Mouse (Mus musculus) G1E-ER4 (cell line): ENCODE results near the gene Olfr105-ps. TPM values are rescaled to one million over a fixed set of nuclear protein-coding genes. Genes with fewer than 3 reads are reported as not detected.

Experiments used
- GATA1 ChIP-seq: IDR thresholded peaks from one replicate; pipeline ENCODE4 v1.8.0; 2012; ENCODE audit warnings: low read length, inconsistent platforms
- polyA plus RNA-seq: library from polyadenylated mRNA; stranded (reverse); fragments of >175 nt; gene quantifications from 2 replicates; pipeline ENCODE4 v1.2.3, GENCODE M21; 2012

Gene Olfr105-ps
- polyA plus RNA-seq, result not detected in 2 replicates

DNA sequence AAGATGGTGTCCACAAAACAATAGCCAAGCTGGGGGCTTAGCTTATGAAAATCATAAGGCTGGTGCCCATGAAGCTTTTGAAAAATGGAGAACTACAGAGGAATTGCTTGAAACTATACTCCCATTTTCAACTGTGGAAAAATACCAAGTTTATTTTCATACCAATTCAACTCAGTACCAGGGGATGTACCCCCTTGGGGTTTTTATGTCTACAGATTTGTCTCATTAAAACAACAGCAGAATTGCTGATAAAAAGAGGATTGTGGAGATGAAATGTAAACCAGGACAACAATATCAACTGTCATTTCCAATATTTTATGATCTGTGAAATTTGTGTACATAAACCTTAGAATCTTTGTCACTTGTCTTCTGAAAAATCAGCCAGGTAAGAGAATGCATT is at the start of gene Olfr105-ps:
Olfr105-ps (plus strand) TSS at position 301 of the 400 bp plus-strand sequence.
- TF ChIP-seq GATA1, result no peak

DNA sequence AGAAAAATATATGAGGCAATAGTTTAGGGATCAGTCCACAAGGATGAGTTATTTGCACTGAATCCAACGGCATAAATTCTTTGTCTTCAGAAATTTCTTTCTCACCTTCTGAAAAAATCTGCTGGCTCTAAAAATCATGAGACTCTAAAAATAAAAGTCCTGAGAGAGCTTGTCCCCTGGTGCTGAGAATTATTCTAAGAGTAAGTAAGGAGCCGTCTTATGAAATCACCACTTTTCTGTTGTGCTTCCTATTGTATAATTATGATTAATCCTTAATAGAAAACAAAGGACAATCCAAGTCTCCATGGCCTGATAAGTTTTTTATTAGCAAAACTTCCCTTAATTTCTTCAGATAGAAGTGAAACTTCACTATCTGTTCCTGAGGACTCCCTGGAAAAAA is 39.2 kb upstream of the Olfr105-ps start, which contains the start of gene Olfr103:
Olfr103 (minus strand) TSS at position 101 of the 400 bp plus-strand sequence.
- TF ChIP-seq GATA1, result no peak

DNA sequence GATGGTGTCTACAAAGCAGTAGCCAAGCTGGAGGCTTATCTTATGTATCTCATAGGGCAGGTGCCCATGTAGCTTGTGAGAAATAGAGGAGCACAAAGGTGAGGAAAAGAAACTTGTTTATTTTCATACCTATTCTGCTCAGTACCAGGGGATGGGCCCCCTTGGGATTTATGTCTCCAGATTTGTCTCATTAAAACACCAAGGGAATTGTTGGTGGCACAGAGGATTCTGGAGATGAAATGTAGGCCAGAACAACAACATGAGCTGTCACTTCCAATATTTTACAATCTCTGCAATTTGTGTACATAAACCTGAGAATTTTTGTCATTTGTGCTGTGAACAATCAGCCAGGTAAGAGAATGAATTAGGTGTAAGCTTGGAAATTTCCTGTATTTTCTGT is 19.6 kb upstream of the Olfr105-ps start, which contains the start of gene Olfr104-ps:
Olfr104-ps (plus strand) TSS at position 301 of the 400 bp plus-strand sequence.
- no peak for TF ChIP-seq GATA1

DNA sequence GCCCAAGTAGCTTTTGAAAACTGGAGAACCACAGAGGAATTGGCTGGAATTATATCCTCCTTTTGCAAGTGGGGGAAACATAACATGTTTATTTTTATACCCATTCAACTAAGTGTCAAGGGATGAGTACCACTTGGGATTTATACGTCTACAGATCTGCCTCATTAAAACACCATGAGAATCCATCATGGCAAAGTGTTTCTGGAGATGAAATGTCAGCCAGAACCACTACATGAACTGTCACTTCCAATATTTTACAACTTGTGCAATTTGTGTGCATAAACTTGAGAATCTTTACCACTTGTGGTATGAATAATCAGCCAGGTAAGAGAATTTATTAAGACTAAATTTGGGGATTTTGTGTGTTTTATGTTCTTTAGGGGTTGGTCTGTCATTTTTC is 11.3 kb downstream of the Olfr105-ps start, which contains the start of gene Olfr106-ps:
Olfr106-ps (plus strand) TSS at position 301 of the 400 bp plus-strand sequence.
- TF ChIP-seq GATA1, result no peak

DNA sequence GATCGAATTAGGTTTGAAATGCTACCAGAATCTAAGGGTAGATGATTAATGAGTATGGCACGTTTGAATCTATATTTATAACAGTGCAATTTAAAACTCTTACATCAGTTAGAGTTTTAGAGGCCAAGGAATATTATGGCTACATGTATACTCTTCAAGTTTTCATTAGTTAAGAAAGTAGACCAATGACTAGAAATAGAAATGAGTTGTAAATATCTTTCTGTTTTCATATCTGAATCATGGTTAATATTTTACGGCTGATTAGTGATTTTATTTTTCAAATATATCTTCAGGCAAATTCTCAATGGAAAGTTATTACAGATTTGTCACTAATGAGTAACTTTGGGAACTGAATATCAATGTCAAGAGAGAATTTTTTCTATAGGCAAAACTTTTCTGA is 20.1 kb downstream of the Olfr105-ps start, which contains the start of gene Olfr107:
Olfr107 (plus strand) TSS at position 301 of the 400 bp plus-strand sequence.
- TF ChIP-seq GATA1, result no peak

DNA sequence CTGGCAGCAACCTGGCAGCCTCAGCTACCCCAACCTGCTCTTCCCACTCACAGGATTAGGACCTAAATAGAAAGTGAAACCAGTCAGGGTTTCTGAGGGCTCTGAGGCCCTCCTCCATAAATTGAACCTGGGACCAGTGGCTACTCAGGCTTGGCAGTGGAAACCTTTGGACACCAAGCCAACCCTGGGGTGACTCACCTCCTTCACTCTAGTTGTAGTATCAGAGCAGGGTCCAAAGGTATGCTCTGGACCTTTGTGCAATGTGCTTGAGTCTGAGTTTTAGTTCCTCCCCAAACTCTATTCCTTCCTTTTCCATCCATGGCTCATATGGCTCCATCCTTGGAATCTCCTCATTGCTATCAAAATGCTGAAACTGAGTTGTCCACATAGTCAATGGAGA is 34.5 kb downstream of the Olfr105-ps start:
- no peak for TF ChIP-seq GATA1

Other genes starting within 250 kb of the Olfr105-ps start
- gene Olfr93, start 217.5 kb upstream of the Olfr105-ps start, polyA plus RNA-seq, result not detected in 2 replicates
- not detected in 2 replicates for gene Ubd, start 185.1 kb upstream of the Olfr105-ps start, polyA plus RNA-seq
- not detected in 2 replicates for gene Olfr94, start 178.0 kb upstream of the Olfr105-ps start, polyA plus RNA-seq
- not detected in 2 replicates for gene Olfr95, start 165.9 kb upstream of the Olfr105-ps start, polyA plus RNA-seq
- gene Olfr96, start 158.9 kb upstream of the Olfr105-ps start, polyA plus RNA-seq, result not detected in 2 replicates
- gene Olfr97, start 141.7 kb upstream of the Olfr105-ps start, polyA plus RNA-seq, result not detected in 2 replicates
- gene Olfr98, start 115.3 kb upstream of the Olfr105-ps start, polyA plus RNA-seq, result not detected in 2 replicates
- gene H2-M3, start 108.8 kb upstream of the Olfr105-ps start, polyA plus RNA-seq, result not detected in 2 replicates
- not detected in 2 replicates for gene Olfr99, start 95.6 kb upstream of the Olfr105-ps start, polyA plus RNA-seq
- not detected in 2 replicates for gene Olfr101, start 74.7 kb upstream of the Olfr105-ps start, polyA plus RNA-seq
- not detected in 2 replicates for gene Olfr102, start 62.0 kb upstream of the Olfr105-ps start, polyA plus RNA-seq
- not detected in 2 replicates for gene Olfr103, start 39.3 kb upstream of the Olfr105-ps start, polyA plus RNA-seq
- not detected in 2 replicates for gene Olfr104-ps, start 19.5 kb upstream of the Olfr105-ps start, polyA plus RNA-seq
- gene Olfr106-ps, start 11.4 kb downstream of the Olfr105-ps start, polyA plus RNA-seq, result not detected in 2 replicates
- not detected in 2 replicates for gene Olfr107, start 20.2 kb downstream of the Olfr105-ps start, polyA plus RNA-seq
- gene Olfr108, start 66.4 kb downstream of the Olfr105-ps start, polyA plus RNA-seq, result not detected in 2 replicates
- not detected in 2 replicates for gene Olfr109, start 79.9 kb downstream of the Olfr105-ps start, polyA plus RNA-seq
- gene H2-M2, start 104.5 kb downstream of the Olfr105-ps start, polyA plus RNA-seq, result not detected in 2 replicates
- not detected in 2 replicates for gene Olfr110, start 113.4 kb downstream of the Olfr105-ps start, polyA plus RNA-seq
- gene Olfr111, start 129.0 kb downstream of the Olfr105-ps start, polyA plus RNA-seq, result not detected in 2 replicates
- not detected in 2 replicates for gene Olfr112, start 190.4 kb downstream of the Olfr105-ps start, polyA plus RNA-seq
- gene Olfr113, start 198.6 kb downstream of the Olfr105-ps start, polyA plus RNA-seq, result not detected in 2 replicates
- gene Olfr114, start 213.7 kb downstream of the Olfr105-ps start, polyA plus RNA-seq, result not detected in 2 replicates
- not detected in 2 replicates for gene Olfr115, start 248.1 kb downstream of the Olfr105-ps start, polyA plus RNA-seq
- gene Olfr116, start 248.2 kb downstream of the Olfr105-ps start, polyA plus RNA-seq, result not detected in 2 replicates